13 mouse cellular contexts compared by ENCODE assay signal in the genomic region with DNA sequence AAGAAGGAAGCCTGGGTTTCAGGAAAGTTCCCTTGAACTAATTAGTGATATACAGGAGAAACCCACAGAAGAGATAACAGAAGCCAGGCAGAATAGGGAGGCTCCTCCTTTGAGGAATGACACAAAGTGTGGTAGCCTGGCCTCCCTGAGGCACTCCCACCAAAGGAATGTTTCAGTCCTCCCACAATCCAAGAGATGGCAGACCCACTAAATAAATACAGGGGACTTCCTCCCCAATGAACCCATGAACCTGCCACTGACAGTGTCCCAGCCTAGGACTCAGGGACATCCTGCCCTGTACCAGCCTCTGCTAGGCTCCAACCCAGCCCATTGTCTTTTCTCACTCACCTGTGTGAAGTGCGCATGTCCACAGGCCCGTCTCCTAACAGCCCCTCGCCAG. TPM values are rescaled to one million over a fixed set of nuclear protein-coding genes. Genes with fewer than 3 reads are reported as not detected.
DNase-seq lines count a peak whose midpoint lies in the region; ATAC-seq and TF ChIP-seq lines count a peak whose summit lies in the region.
"Had no signal": no experiment of that assay in that cellular context is flagged by ENCODE, and none has a peak within 500 bp of the region (broad histone marks: within the 10 kb centered on the region; RNA-seq: fewer than 3 reads in every experiment).

No protein-coding gene starts in this region.

- no peak overlapping the region for H3K9ac ChIP-seq in kidney, embryonic 16.5 days (replicated peaks; ENCODE audit: low read length)
- no peak overlapping the region for H3K9ac ChIP-seq in CH12.LX (ENCODE audit: insufficient read depth, low read depth)
- no peak overlapping the region for H3K9ac ChIP-seq in intestine, embryonic 15.5 days

- no peak for TF ChIP-seq CTCF in gastrocnemius, adult 2 months (IDR thresholded peaks at IDR 0.05)
- TF ChIP-seq CTCF in CH12.LX (conservative IDR thresholded peaks at IDR 0.05 in 1 of 2, IDR thresholded peaks at IDR 0.05 in 1 of 2; ENCODE audit: low read depth in 2 of 2, low read length in 2 of 2), result no peak
- no peak for TF ChIP-seq CTCF in left cerebral cortex, adult 2 months (IDR thresholded peaks at IDR 0.05)

- peak overlapping the region; percentile 74 for H3K27ac ChIP-seq in gastrocnemius, adult 2 months
- 0 out of 2 replicates have a peak overlapping the region, but pooled peaks have one; percentile 11 for H3K27ac ChIP-seq in kidney, embryonic 16.5 days (ENCODE audit: low read length)
- H3K27ac ChIP-seq in CH12.LX (ENCODE audit: insufficient read depth, low read depth), result no peak overlapping the region
- peak overlapping the region; percentile 54 for H3K27ac ChIP-seq in intestine, embryonic 15.5 days
- no peak overlapping the region for H3K27ac ChIP-seq in left cerebral cortex, adult 2 months

- TF ChIP-seq POLR2A in CH12.LX (IDR thresholded peaks at IDR 0.05; ENCODE audit: low read depth, low read length), result peak; percentile 22; the same call in 1 of the 2 replicates

- dilution Hi-C loops in CH12.LX (cut with MboI; ENCODE audit: extremely low pct_ligation_motif_present, extremely low pct_unique_long_range_greater_than_20kb, low sequenced_read_pairs), result no loop called here

- no peak for DNase-seq in gastrocnemius, adult 2 months
- DNase-seq in gastrocnemius, adult 8-10 months (ENCODE audit: low spot score in 2 of 2), result no peak
- no peak for DNase-seq in kidney, adult 8-10 months
- DNase-seq in CH12.LX (ENCODE audit: extremely low read depth), result no peak
- DNase-seq in left cerebral cortex, adult 2 months (ENCODE audit: extremely low spot score in 1 of 2, low spot score in 2 of 2), result no peak
- no peak for DNase-seq in adrenal gland, postnatal 36 days
- DNase-seq: adrenal gland, postnatal 10 days; cerebellum, postnatal 25 days; kidney, adult 11 months; layer of hippocampus, adult 9-11 months; lung, postnatal 14 days had no signal

- no peak for TF ChIP-seq EP300 in CH12.LX (IDR thresholded peaks at IDR 0.05; ENCODE audit: low read length)

- in situ Hi-C loops in CH12.LX (cut with MboI; ENCODE audit: low pct_ligation_motif_present, low pct_unique_long_range_greater_than_20kb, low sequenced_read_pairs), result no loop called here

- peaks cover 35% of the 10 kb centered on the region for H3K4me1 ChIP-seq in kidney, embryonic 16.5 days (ENCODE audit: insufficient read depth, low read length)
- peaks cover 29 to 58% of the 10 kb centered on the region in 2 experiments for H3K4me1 ChIP-seq in CH12.LX (ENCODE audit: control insufficient read depth in 1 of 2, insufficient read depth in 2 of 2)
- peaks cover 37% of the 10 kb centered on the region for H3K4me1 ChIP-seq in intestine, embryonic 15.5 days (replicated peaks)

- H3K4me3 ChIP-seq in gastrocnemius, adult 2 months, result no peak overlapping the region
- H3K4me3 ChIP-seq in kidney, embryonic 16.5 days (ENCODE audit: low read length), result no peak overlapping the region
- no peak overlapping the region for H3K4me3 ChIP-seq in CH12.LX (replicated peaks in 1 of 3; ENCODE audit: low read depth in 2 of 3, low read length in 2 of 3, poor library complexity in 1 of 3)
- H3K4me3 ChIP-seq in intestine, embryonic 15.5 days (replicated peaks), result no peak overlapping the region
- no peak overlapping the region for H3K4me3 ChIP-seq in left cerebral cortex, adult 2 months

- peaks cover 30% of the 10 kb centered on the region for H3K79me2 ChIP-seq in CH12.LX (replicated peaks; ENCODE audit: control insufficient read depth, extremely low read depth, insufficient read depth, poor library complexity, severe bottlenecking)

- H3K27me3 ChIP-seq in kidney, embryonic 16.5 days (ENCODE audit: insufficient read depth, low read length), result no peaks in the 10 kb centered on the region
- H3K27me3 ChIP-seq in CH12.LX (replicated peaks), result no peaks in the 10 kb centered on the region
- H3K27me3 ChIP-seq in intestine, embryonic 15.5 days (replicated peaks), result no peaks in the 10 kb centered on the region

- no peak for TF ChIP-seq RAD21 in CH12.LX (IDR thresholded peaks at IDR 0.05; ENCODE audit: low read depth, low read length)

- H3K9me3 ChIP-seq in kidney, embryonic 16.5 days (ENCODE audit: low read length), result no peaks in the 10 kb centered on the region
- H3K9me3 ChIP-seq in CH12.LX (replicated peaks; ENCODE audit: low read length), result no peaks in the 10 kb centered on the region
- no peaks in the 10 kb centered on the region for H3K9me3 ChIP-seq in intestine, embryonic 15.5 days

- 100% methylated on average over 3 of the region's 3 CpGs for WGBS in kidney, embryonic 16.5 days
- 71% methylated on average over 3 of the region's 3 CpGs for WGBS in intestine, embryonic 15.5 days

- ATAC-seq in kidney, embryonic 16.5 days (ENCODE audit: low FRiP score, low TSS enrichment), result no peak
- ATAC-seq in intestine, embryonic 15.5 days, result peak; percentile 45

- intact Hi-C loops in gastrocnemius, adult 2 months (cut with DNase I), result no loop called here
- intact Hi-C loops in left cerebral cortex, adult 2 months (cut with DNase I), result no loop called here

- no peak overlapping the region for H3K4me2 ChIP-seq in kidney, embryonic 16.5 days (replicated peaks; ENCODE audit: low read depth, low read length)
- H3K4me2 ChIP-seq in CH12.LX (ENCODE audit: insufficient read depth, low read depth, poor library complexity, severe bottlenecking), result no peak overlapping the region
- H3K4me2 ChIP-seq in intestine, embryonic 15.5 days (replicated peaks), result no peak overlapping the region

- H3K36me3 ChIP-seq in kidney, embryonic 16.5 days (ENCODE audit: insufficient read depth, low read length), result peaks cover 19% of the 10 kb centered on the region; the same call in 1 of the 2 replicates
- H3K36me3 ChIP-seq in CH12.LX (replicated peaks in 1 of 2; ENCODE audit: control insufficient read depth in 1 of 2, insufficient read depth in 1 of 2, low read length in 1 of 2), result peaks cover 31 to 74% of the 10 kb centered on the region in 2 experiments
- no peaks in the 10 kb centered on the region; the same call in 1 of the 2 replicates for H3K36me3 ChIP-seq in intestine, embryonic 15.5 days

TF ChIP-seq in CH12.LX, 34 proteins besides CTCF, POLR2A, EP300 and RAD21:
- no peak for TF ChIP-seq ZNF384 (IDR thresholded peaks at IDR 0.05; ENCODE audit: low read depth, low read length)
- TF ChIP-seq TBP (conservative IDR thresholded peaks at IDR 0.05; ENCODE audit: low read depth, low read length), result no peak
- TF ChIP-seq IRF4 (IDR thresholded peaks at IDR 0.05; ENCODE audit: low read depth, low read length), result no peak
- no peak for TF ChIP-seq ZMIZ1 (IDR thresholded peaks at IDR 0.05; ENCODE audit: low read depth, low read length)
- no peak for TF ChIP-seq JUN (IDR thresholded peaks at IDR 0.05; ENCODE audit: insufficient read depth, low read depth, low read length)
- no peak for TF ChIP-seq ZKSCAN1 (IDR thresholded peaks at IDR 0.05; ENCODE audit: borderline replicate concordance, low read depth, low read length)
- TF ChIP-seq JUND (conservative IDR thresholded peaks at IDR 0.05; ENCODE audit: low read depth, low read length), result no peak
- TF ChIP-seq MYC (IDR thresholded peaks at IDR 0.05; ENCODE audit: low read depth, low read length), result no peak

RNA-seq across cellular contexts. Expression of a gene that starts 32.9 kb away (rescaled TPM):
- 10 to 100 TPM in 1 of 2 experiments, 1 to 10 TPM in 1; 9.5 to 14.5 TPM for total RNA-seq in gastrocnemius, adult 2 months (2021)
- 10 to 100 TPM in 3 of 4 experiments, 1 to 10 TPM in 1; 8.2 to 10.8 (median 10.5) TPM for total RNA-seq in gastrocnemius, adult 8-10 months (2022)
- 3.1 and 5.0 TPM in 2 replicates for polyA plus RNA-seq in kidney, embryonic 16.5 days (2015; fragmentation: Nextera tagmentation; extraction: Ambion mirVana)
- total RNA-seq in CH12.LX (2012; rRNA removed) (8.0 and 9.5 TPM in 2 replicates), CH12.LX (2014; rRNA removed) (3.3 and 3.6 TPM in 2 replicates)
- polyA plus RNA-seq in CH12.LX (2012; ENCODE audit: insufficient read length, low read depth), result 8.4 and 10.5 TPM in 2 replicates
- polyA plus RNA-seq in intestine, embryonic 15.5 days (2015; fragmentation: Nextera tagmentation; extraction: Ambion mirVana), result 3.9 and 4.2 TPM in 2 replicates
- total RNA-seq in left cerebral cortex, adult 2 months (2021), result 10 to 100 TPM; 25.8 to 30.7 TPM
- 1 to 10 TPM; 1.9 to 2.7 TPM for total RNA-seq in adrenal gland, postnatal 36 days (2021)

RNA-seq across cellular contexts. Expression of a gene that starts 33.1 kb away (rescaled TPM):
- 100 to 1,000 TPM; 312 to 399 TPM for total RNA-seq in gastrocnemius, adult 2 months (2021)
- total RNA-seq in gastrocnemius, adult 8-10 months (2022), result 100 to 1,000 TPM; 248 to 328 (median 285) TPM
- 197 and 199 TPM in 2 replicates for polyA plus RNA-seq in kidney, embryonic 16.5 days (2015; fragmentation: Nextera tagmentation; extraction: Ambion mirVana)
- total RNA-seq in CH12.LX (2012; rRNA removed) (153 and 177 TPM in 2 replicates), CH12.LX (2014; rRNA removed) (60.9 and 74.7 TPM in 2 replicates)
- 90.1 and 104 TPM in 2 replicates for polyA plus RNA-seq in CH12.LX (2012; ENCODE audit: insufficient read length, low read depth)
- polyA plus RNA-seq in intestine, embryonic 15.5 days (2015; fragmentation: Nextera tagmentation; extraction: Ambion mirVana), result 212 and 213 TPM in 2 replicates
- total RNA-seq in left cerebral cortex, adult 2 months (2021), result 100 to 1,000 TPM; 145 to 146 TPM
- total RNA-seq in adrenal gland, postnatal 36 days (2021), result 100 to 1,000 TPM; 166 to 176 TPM

RNA-seq across cellular contexts. Expression of a gene that starts 33.4 kb away (rescaled TPM):
- not detected for total RNA-seq in gastrocnemius, adult 2 months (2021)
- not detected for total RNA-seq in gastrocnemius, adult 8-10 months (2022)
- 3.8 and 3.9 TPM in 2 replicates for polyA plus RNA-seq in kidney, embryonic 16.5 days (2015; fragmentation: Nextera tagmentation; extraction: Ambion mirVana)
- total RNA-seq in CH12.LX (2012; rRNA removed), result 1.5 and 1.8 TPM in 2 replicates
- total RNA-seq in CH12.LX (2014; rRNA removed), result 0.35 and 0.44 TPM in 2 replicates
- polyA plus RNA-seq in CH12.LX (2012; ENCODE audit: insufficient read length, low read depth), result 1.7 and 2.3 TPM in 2 replicates
- polyA plus RNA-seq in intestine, embryonic 15.5 days (2015; fragmentation: Nextera tagmentation; extraction: Ambion mirVana), result 2.8 and 3.4 TPM in 2 replicates
- under 1 TPM in 1 of 2 experiments, not detected in 1; 0.25 TPM for total RNA-seq in left cerebral cortex, adult 2 months (2021)
- under 1 TPM; 0.53 to 0.56 TPM for total RNA-seq in adrenal gland, postnatal 36 days (2021)

RNA-seq across cellular contexts. Expression of a gene that starts 47.9 kb away (rescaled TPM):
- 10 to 100 TPM in 1 of 2 experiments, 1 to 10 TPM in 1; 3.5 to 18.9 TPM for total RNA-seq in gastrocnemius, adult 2 months (2021)
- 1 to 10 TPM; 1.2 to 6.0 (median 2.1) TPM for total RNA-seq in gastrocnemius, adult 8-10 months (2022)
- polyA plus RNA-seq in kidney, embryonic 16.5 days (2015; fragmentation: Nextera tagmentation; extraction: Ambion mirVana), result 0.94 and 0.99 TPM in 2 replicates
- total RNA-seq in CH12.LX (2012; rRNA removed), result 0.08 TPM in 2 replicates
- total RNA-seq in CH12.LX (2014; rRNA removed), result 0.04 TPM in 1 of 2 replicates, not detected in the other
- polyA plus RNA-seq in CH12.LX (2012; ENCODE audit: insufficient read length, low read depth), result 0.07 TPM in 1 of 2 replicates, not detected in the other
- polyA plus RNA-seq in intestine, embryonic 15.5 days (2015; fragmentation: Nextera tagmentation; extraction: Ambion mirVana), result 0.48 and 0.65 TPM in 2 replicates
- under 1 TPM; 0.63 to 0.91 TPM for total RNA-seq in left cerebral cortex, adult 2 months (2021)
- under 1 TPM in 1 of 2 experiments, not detected in 1; 0.10 TPM for total RNA-seq in adrenal gland, postnatal 36 days (2021)

Comparison
In these comparisons a context has a peak if more than half of its experiments do, and no peak if none do; other contexts are left out.
1. H3K27ac ChIP-seq: peak in gastrocnemius, adult 2 months (single experiment), kidney, embryonic 16.5 days (single experiment) and intestine, embryonic 15.5 days (single experiment); none in CH12.LX (single experiment) and left cerebral cortex, adult 2 months (single experiment).